Mouse (Mus musculus): ENCODE data around the gene Nlrc5.
A peak's percentile ranks its signal among the peaks of the same experiment; 100 is the strongest.

Nlrc5 gene

DNA sequence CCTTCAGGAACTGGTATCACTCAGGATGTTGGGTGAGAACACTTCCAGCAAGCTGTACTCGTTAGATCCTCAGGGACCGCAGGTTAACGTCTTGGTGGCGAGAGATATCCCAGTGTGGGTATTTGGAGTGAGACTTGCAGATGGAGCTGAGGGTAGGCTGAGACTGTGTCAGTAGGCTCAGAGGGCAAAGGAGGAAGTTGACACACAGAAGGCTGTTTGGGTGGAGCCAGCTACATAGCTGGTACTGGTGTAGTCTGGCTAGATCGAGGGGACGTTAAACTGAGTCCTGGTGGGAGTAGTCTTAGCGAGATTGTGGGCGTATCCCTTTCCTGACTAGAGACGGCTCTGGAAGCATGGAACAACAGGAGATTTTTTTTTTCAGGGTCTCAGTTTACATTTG lies 16.1 kb upstream of the Nlrc5 start:
- DNase-seq (ENCODE audit: low spot score in 2 of 2): no peak

GRCm38 (mm10) chr8:94422270-94422669 lies 11.9 kb upstream of the Nlrc5 start:
- no peak for DNase-seq (ENCODE audit: low spot score in 2 of 2)

DNA sequence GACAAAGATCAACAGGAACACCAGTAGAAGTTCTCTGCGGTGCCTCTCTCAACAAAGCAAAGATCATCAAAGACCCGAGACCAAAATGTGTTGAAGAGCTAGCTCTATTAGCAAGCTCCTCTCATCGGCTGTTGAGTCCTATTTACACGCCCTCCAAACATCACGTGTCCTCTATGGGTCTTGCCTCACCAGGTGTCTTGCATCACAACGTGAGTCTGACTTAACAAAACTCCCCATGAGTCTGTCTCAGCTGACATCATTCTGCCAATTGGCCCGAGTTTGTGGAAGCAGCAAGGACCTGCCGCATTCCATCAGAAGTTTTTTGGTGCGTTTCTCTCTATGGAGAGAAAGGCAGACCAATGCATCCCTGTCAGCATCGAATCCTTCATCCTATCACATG lies 6.2 kb upstream of the Nlrc5 start:
- DNase-seq (ENCODE audit: low spot score in 2 of 2): no peak

GRCm38 (mm10) chr8:94428420-94428819 lies 5.7 kb upstream of the Nlrc5 start:
- no peak for DNase-seq (ENCODE audit: low spot score in 2 of 2)

DNA sequence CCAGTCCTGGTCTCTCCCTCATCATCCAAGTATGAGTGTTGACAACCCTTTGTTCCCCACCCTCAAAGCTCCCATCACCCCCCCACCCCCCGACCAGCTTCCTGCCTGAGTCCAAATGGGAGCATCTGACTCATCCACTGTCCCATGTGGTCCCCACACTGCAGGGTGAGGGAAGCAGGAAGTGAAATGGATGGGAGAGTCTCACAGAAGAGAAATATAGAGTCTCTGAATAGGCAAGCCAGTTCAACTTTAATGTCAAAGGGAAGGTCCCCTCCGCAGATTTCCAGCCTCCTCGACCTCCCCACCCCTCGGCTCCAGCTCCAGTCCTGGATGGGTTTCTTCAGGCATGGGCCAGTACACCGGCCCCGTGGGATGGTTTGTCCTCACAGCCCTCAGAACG lies 4.8 kb upstream of the Nlrc5 start:
- no peak for DNase-seq (ENCODE audit: low spot score in 2 of 2)

DNA sequence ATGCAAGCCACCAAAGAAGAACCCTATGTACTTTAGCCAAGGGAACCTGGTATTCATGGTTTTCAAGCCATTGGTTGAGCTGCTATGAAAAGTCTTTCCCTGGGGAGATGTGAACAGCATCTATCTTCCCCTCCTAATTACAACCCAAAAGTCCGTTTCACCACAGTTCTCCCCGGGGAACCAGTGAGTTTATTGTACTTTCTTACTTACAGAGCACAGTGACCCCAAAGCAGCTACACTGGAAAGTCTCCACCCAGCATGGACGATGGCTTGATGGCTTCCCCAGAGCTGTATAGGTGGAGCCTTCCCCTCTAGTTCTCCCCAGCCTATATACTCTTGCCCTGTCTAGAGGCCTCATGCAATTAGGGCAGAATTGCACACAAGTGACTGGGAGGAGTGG lies 1.9 kb upstream of the Nlrc5 start:
- DNase-seq (ENCODE audit: low spot score in 2 of 2): no peak

GRCm38 (mm10) chr8:94434958-94435357 lies 802 bp downstream of the Nlrc5 start:
- no peak for DNase-seq (ENCODE audit: low spot score in 2 of 2)

GRCm38 (mm10) chr8:94435397-94436111 lies 1.4 kb downstream of the Nlrc5 start:
- DNase-seq (ENCODE audit: low spot score in 2 of 2): no peak

- no peak for DNase-seq (ENCODE audit: low spot score in 2 of 2)
Observed at GRCm38 (mm10) chr8:94436112-94436572, 2.0 kb downstream of the Nlrc5 start.

GRCm38 (mm10) chr8:94436900-94437299 lies 2.7 kb downstream of the Nlrc5 start:
- DNase-seq (ENCODE audit: low spot score in 2 of 2): no peak

- DNase-seq (ENCODE audit: low spot score in 2 of 2): no peak
Observed at GRCm38 (mm10) chr8:94438659-94439058, 4.5 kb downstream of the Nlrc5 start.

DNA sequence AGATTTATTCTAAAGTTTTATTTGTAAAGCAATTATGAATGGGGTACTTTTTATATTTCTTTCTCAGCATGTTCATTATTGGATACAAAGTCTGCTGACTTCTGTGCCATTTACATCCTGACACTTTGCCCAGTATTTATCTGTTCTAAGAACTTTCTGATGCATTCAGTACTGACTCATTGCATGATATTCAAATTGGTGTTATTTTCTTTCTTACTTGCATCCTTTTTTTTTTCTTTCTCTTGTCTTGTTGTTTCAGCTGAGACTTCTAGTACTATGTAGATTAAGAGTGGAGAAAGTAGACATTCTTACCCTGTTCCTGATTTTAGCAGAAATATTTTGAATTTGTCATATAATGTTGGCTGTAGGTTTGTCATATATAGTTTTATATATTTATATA lies 5.5 kb downstream of the Nlrc5 start:
- DNase-seq (ENCODE audit: low spot score in 2 of 2): no peak

DNA sequence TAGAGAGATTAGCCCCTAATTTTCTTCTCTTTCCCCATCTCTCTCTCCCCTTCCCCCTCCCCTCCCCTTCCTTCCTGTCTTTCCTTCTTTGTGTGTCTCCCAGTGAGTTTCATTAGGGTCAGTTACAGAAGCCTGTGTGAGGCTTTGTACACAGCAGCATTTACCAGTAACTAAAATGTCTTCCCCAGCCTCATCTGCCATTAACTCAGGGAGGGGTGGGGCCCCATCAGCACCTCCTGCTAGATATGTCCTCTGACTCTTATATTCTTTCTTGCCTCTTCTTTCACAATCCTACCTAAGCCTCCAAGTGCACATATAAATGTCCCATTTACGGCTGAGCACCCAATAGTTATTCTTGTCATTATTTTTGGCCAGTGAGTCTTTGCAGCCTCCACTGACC lies 6.2 kb downstream of the Nlrc5 start:
- no peak for DNase-seq (ENCODE audit: low spot score in 2 of 2)

- no peak for DNase-seq (ENCODE audit: low spot score in 2 of 2)
Observed at GRCm38 (mm10) chr8:94441686-94442085, 7.5 kb downstream of the Nlrc5 start.

DNA sequence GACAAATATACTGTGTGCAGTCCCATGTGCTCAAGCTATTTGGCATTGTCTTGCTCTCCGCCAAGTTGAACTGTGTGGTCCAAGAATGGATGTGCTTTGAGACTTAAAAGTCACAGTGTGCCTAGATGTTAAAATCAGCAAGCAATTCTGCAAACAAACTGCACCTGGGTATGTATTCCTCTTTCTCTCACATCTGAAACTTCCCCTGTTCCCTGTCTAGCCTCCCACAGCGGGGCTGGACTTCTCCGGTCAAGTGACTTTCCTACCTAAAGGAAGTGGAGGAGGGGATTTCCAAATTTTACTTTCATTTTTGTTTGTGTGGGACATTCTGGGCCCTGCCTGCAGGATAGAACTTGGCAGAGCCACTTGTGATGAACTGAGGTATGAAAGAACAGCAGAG lies 9.0 kb downstream of the Nlrc5 start:
- no peak for DNase-seq (ENCODE audit: low spot score in 2 of 2)

GRCm38 (mm10) chr8:94444480-94444879 lies 10.3 kb downstream of the Nlrc5 start:
- DNase-seq (ENCODE audit: low spot score in 2 of 2): no peak

- no peak for DNase-seq (ENCODE audit: low spot score in 2 of 2)
Observed at GRCm38 (mm10) chr8:94447142-94447541, 13.0 kb downstream of the Nlrc5 start.

DNA sequence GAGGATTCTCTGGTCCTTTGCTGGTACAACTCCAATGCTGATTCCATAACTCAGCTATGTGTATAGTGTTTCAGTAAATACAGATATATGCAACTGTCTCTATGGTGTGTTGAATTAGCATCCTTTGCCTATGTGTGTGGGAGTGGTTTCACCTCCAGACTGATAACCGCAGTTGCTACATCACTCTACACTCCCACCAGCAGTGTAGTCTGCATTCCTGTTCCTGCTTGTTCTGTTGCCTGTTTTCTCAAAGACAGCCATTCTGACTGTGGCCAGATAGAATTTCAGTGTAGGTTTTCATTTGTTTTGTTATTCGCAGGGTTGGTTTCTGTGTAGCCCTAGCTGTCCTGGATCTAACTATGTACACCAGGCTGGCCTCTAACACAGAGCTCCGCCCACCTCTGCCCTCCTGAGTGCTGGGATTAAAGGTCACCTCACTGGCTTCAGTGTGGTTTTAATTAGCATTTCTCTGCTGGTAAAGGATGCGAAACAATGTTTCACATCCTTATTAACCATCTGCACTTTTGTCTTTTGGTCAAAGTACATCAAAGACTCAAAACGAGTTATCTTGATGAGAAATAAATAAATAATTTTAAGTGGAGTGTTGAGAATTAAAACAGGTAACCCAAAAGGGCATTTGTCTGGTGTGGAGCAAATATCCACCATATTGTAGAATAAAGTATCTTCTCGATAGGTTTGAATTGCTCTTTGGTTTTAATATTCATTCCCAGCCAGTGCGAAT lies 13.6 kb downstream of the Nlrc5 start:
- no peak for DNase-seq (ENCODE audit: low spot score in 2 of 2)

DNA sequence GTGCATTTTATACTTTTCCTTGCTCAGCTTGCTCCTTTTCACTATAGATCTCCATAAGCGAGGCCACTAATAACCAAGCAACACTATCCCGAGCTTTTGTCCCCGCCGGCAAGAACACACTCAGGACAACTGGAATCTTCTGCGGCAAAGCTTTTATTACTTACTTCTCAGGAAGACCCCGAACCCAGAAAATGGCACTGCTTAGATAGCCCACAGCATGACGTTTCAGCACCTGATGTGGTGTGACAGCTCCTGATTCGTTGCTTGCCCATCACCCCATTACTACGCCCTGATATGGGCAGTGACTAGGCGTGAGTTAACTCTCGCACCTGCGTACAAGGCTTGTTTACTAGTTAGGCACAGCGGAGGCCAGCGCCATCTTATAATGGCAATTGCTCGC lies 18.8 kb downstream of the Nlrc5 start:
- DNase-seq (ENCODE audit: low spot score in 2 of 2): peak in 1 of 2 experiments; percentile 19

DNA sequence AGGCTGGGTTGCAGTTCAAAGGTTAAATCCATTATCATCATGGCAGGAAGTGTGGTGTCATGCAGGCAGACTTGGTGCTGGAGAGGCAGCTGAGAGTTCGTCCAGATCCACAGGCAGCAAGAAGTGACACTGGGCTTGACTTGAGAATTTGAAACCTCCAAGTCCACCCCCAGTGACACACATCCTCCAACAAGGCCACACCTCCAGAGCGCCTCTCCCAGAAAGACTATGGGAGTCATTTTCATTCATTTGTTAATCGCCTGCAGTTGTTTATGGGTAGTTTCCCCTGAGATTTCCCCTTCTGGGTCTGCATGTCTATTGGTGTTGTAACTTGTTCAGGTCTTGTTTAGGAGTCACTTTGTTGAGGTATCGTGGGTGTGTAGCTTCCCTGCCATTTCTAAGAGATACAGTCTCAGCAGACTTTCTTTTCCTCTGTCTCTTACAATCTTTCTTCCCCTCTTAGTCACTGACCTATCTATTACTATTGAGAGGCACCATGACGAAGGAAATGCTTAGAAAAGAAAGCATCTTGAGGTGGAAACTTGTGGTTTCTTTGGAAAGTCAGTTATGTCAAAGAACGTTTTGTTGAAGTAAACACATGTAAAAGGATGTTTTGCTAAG lies 19.8 kb downstream of the Nlrc5 start:
- DNase-seq (ENCODE audit: low spot score in 2 of 2): peak in 1 of 2 experiments; percentile 40

- DNase-seq (ENCODE audit: low spot score in 2 of 2): peak in 1 of 2 experiments; percentile 26
Observed at GRCm38 (mm10) chr8:94454905-94455304, 20.7 kb downstream of the Nlrc5 start.

GRCm38 (mm10) chr8:94456071-94456470 lies 21.9 kb downstream of the Nlrc5 start:
- no peak for DNase-seq (ENCODE audit: low spot score in 2 of 2)

DNA sequence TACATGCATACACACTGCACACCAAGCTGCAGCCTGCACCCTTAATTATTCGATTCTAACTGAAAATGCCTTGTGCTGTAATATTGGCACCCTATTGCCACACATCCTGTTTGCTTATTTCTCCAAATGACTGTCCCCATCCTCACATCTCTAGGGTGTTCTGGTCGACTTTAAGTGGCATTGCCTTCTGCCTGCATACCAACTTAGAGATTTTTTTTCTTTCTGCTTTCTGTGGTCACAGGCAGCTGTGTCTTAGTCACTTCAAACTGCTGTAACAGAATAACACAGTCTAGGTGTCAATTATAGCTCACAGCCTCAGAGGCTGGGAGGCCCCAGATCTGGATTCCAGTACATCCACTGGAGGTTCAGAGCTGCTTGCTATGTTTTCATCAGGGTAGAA lies 24.4 kb downstream of the Nlrc5 start:
- DNase-seq (ENCODE audit: low spot score in 2 of 2): no peak

Data from spleen, postnatal 4 days (tissue).